Mouse (Mus musculus): Measurements from ENCODE around the gene Tmem130. TPM values are rescaled to one million over a fixed set of nuclear protein-coding genes. Genes with fewer than 3 reads are reported as not detected.

The Tmem130 gene
- 292 and 300 TPM in 2 replicates for polyA plus RNA-seq (2012; rRNA removed)

DNA sequence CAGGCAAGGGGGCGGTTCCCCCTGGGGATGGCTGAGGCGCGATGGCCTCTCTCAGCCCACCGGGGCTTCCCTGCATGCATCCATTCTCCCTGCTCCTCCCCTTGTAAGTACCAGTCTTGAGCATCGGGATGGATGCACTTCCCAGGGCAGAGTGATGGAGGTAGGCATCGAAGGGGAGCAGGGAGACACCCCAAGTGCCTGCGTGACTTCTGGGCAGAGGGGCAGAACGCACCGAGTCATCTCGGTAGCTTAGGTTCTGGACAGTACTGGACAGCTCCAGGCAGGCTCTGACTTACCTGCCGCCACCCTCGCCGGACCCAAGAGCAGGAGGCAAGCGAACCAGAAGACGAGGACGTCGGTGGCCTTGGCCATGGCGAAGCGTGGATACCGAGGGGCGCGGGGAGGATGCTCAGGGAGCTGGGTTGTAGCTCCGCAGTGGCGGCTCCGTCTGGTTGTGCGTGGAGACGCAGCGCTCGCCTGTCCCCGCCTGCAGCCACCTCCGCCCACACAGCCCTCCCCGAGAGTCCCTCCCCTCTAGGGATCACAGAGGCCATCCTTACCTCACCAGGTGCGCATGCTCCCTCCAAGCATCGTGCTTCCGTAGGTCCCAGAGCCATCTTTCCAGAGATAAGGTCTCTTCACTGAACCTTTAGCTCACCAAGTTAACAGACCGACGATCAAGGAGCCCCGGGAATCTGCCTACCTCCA lies at the start of gene Tmem130:
TSS of gene Tmem130 (minus strand) at position 658 of the 708 bp plus-strand sequence.

DNA sequence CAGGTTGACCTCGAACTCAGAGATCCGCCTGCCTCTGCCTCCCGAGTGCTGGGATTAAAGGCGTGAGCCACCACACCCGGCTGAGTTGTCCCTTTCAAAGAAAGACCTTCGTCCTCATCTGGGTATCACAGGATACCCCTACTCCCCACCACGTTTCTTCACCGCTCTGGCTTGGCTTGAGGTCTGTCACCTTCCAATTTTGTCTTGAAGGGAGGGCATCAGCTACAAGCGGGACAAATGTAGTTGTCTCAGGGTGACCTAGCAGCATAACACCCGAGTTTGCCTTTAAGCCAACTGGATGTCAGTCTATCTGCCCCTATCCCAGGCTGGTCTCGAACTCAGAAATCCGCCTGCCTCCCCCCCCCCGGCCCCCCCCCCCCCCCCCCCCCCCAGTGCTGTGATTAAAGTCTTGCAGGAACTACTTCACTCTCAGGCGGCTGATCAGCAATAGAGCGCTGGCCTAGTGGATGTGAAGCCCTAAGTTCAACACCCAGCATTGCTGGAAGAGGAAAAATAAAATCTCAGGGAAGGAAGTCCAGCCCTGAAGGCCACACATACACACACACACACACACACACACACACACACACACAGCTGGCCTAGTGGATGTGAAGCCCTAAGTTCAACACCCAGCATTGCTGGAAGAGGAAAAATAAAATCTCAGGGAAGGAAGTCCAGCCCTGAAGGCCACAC lies 5.6 kb upstream of the Tmem130 start, which contains the start of gene Trrap:
TSS of gene Trrap (plus strand) at position 627 of the 693 bp plus-strand sequence.

Other genes starting within 250 kb of the Tmem130 start
- 21.0 and 21.2 TPM in 2 replicates for gene Nptx2, start 215.9 kb downstream of the Tmem130 start, polyA plus RNA-seq (2012; rRNA removed)
- 129 and 138 TPM in 2 replicates for gene Trrap, start 5.9 kb upstream of the Tmem130 start, polyA plus RNA-seq (2012; rRNA removed)
- gene Smurf1, start 204.0 kb upstream of the Tmem130 start, polyA plus RNA-seq (2012; rRNA removed) = 49.0 and 53.6 TPM in 2 replicates

Measured in central nervous system, embryonic 18 days (tissue).